Mouse (Mus musculus): ENCODE measurements around the gene Igf2r. TPM values are rescaled to one million over a fixed set of nuclear protein-coding genes. Genes with fewer than 3 reads are reported as not detected.

Gene Igf2r
- polyA plus RNA-seq, 1 experiment: 27.7 TPM

DNA sequence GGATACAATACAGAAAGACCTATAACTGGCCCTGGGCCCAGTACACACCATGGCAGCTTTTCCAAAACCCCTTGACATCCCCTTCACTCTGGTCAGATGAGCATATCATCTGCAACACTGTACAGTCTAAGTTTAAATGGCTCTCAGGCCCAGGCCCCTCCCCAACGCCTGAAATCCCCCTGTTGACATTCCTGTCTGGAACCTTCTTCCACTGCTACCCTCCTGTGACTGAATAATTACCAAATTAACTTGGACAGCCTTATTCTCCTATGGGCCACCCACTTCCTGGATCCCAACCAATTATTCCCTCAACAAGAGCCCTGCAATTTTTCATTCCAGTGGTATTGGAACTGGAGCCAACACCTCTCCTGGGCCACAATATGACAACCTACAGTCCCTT lies 25.4 kb downstream of the Igf2r start:
- WGBS: 100% methylated on average over 1 of the region's 1 CpGs
- Histone ChIP-seq H3K4me1 (replicated peaks; ENCODE audit: control insufficient read depth, insufficient read depth, low read length) (peaks cover 40% of the 10 kb centered on the region), H3K27ac (ENCODE audit: control insufficient read depth, insufficient read depth, low read length) (no peak overlapping the region), H3K4me3 (ENCODE audit: control insufficient read depth, insufficient read depth, low read length) (no peak overlapping the region), H3K36me3 (ENCODE audit: control insufficient read depth, insufficient read depth, low read length) (no peaks in the 10 kb centered on the region), H3K27me3 (ENCODE audit: control insufficient read depth, insufficient read depth, low read length) (no peaks in the 10 kb centered on the region)
- no peak for DNase-seq
- TF ChIP-seq CTCF (IDR thresholded peaks at IDR 0.05; ENCODE audit: borderline replicate concordance, control insufficient read depth, extremely low read depth, insufficient read depth, low read length, poor library complexity) (no peak), POLR2A (IDR thresholded peaks at IDR 0.05; ENCODE audit: control insufficient read depth, extremely low read depth, insufficient read depth, low read length, poor library complexity) (no peak)

DNA sequence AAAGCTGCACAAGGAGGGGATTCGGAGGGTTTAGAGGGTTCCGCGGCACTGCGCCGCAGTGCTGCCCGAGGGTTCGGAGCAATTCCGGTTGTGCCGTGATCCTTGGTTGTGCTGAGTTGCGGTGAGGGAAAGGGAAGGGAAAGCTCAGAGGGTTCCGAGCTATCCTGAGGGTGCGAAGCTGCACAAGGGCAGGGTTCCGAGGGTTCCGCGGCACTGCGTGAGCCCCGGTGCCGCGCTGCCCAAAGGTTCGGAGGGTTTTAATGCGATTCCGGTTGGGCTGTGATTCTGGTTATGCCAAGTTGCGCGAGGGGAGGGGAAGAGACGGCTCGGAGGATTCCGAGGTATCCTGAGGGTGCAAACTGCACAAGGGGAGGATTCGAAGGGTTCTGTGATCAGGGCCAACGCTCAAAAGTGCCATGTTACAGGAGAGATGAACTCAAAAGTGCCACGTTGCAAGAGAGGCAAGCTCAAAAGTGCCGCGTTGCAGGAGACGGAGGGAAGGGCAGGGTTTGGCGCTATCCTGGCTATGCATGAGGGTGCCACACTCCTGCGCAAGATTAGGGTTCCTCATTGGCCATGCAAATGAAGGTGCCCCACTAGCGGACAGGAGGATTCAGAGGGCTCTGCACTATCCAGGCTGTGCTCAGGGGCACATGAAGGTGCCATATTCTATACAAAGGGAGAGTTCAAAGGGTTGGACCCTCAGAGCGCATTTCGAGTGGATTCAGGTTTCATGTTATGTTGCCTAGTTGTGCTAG lies 27.1 kb downstream of the Igf2r start:
- no peak for DNase-seq
- H3K36me3 ChIP-seq (ENCODE audit: control insufficient read depth, insufficient read depth, low read length): no peaks in the 10 kb centered on the region
- H3K27me3 ChIP-seq (ENCODE audit: control insufficient read depth, insufficient read depth, low read length): no peaks in the 10 kb centered on the region
- H3K4me1 ChIP-seq (replicated peaks; ENCODE audit: control insufficient read depth, insufficient read depth, low read length): peaks cover 33% of the 10 kb centered on the region
- 51% methylated on average over 38 of the region's 38 CpGs for WGBS
- peak overlapping the region; percentile 88 for H3K4me3 ChIP-seq (ENCODE audit: control insufficient read depth, insufficient read depth, low read length)
- TF ChIP-seq POLR2A (IDR thresholded peaks at IDR 0.05; ENCODE audit: control insufficient read depth, extremely low read depth, insufficient read depth, low read length, poor library complexity) (no peak), CTCF (IDR thresholded peaks at IDR 0.05; ENCODE audit: borderline replicate concordance, control insufficient read depth, extremely low read depth, insufficient read depth, low read length, poor library complexity) (no peak)
- peak overlapping the region; percentile 12; the same call in 1 of the 2 replicates for H3K27ac ChIP-seq (ENCODE audit: control insufficient read depth, insufficient read depth, low read length)

- 44% methylated on average over 45 of the region's 45 CpGs for WGBS
Measured at GRCm38 (mm10) chr17:12741218-12741968, 28.1 kb downstream of the Igf2r start.

GRCm38 (mm10) chr17:12740317-12740716 lies 29.1 kb downstream of the Igf2r start:
- Histone ChIP-seq H3K27ac (ENCODE audit: control insufficient read depth, insufficient read depth, low read length) (no peak overlapping the region), H3K36me3 (ENCODE audit: control insufficient read depth, insufficient read depth, low read length) (no peaks in the 10 kb centered on the region), H3K27me3 (ENCODE audit: control insufficient read depth, insufficient read depth, low read length) (no peaks in the 10 kb centered on the region), H3K4me1 (replicated peaks; ENCODE audit: control insufficient read depth, insufficient read depth, low read length) (peaks cover 21% of the 10 kb centered on the region), H3K4me3 (ENCODE audit: control insufficient read depth, insufficient read depth, low read length) (no peak overlapping the region)
- no peak for DNase-seq
- 87% methylated on average over 2 of the region's 2 CpGs for WGBS
- TF ChIP-seq POLR2A (IDR thresholded peaks at IDR 0.05; ENCODE audit: control insufficient read depth, extremely low read depth, insufficient read depth, low read length, poor library complexity) (no peak), CTCF (IDR thresholded peaks at IDR 0.05; ENCODE audit: borderline replicate concordance, control insufficient read depth, extremely low read depth, insufficient read depth, low read length, poor library complexity) (no peak)

More at GRCm38 (mm10) chr17:12741218-12741968, 28.1 kb downstream of the Igf2r start:
- H3K27ac ChIP-seq (ENCODE audit: control insufficient read depth, insufficient read depth, low read length): peak overlapping the region; percentile 63
- H3K27me3 ChIP-seq (ENCODE audit: control insufficient read depth, insufficient read depth, low read length): no peaks in the 10 kb centered on the region
- no peaks in the 10 kb centered on the region for H3K36me3 ChIP-seq (ENCODE audit: control insufficient read depth, insufficient read depth, low read length)
- TF ChIP-seq POLR2A (IDR thresholded peaks at IDR 0.05; ENCODE audit: control insufficient read depth, extremely low read depth, insufficient read depth, low read length, poor library complexity) (peak; percentile 82), CTCF (IDR thresholded peaks at IDR 0.05; ENCODE audit: borderline replicate concordance, control insufficient read depth, extremely low read depth, insufficient read depth, low read length, poor library complexity) (no peak)
- H3K4me3 ChIP-seq (ENCODE audit: control insufficient read depth, insufficient read depth, low read length): peak overlapping the region; percentile 88
- peaks cover 28% of the 10 kb centered on the region for H3K4me1 ChIP-seq (replicated peaks; ENCODE audit: control insufficient read depth, insufficient read depth, low read length)
- DNase-seq: peak; percentile 63

DNA sequence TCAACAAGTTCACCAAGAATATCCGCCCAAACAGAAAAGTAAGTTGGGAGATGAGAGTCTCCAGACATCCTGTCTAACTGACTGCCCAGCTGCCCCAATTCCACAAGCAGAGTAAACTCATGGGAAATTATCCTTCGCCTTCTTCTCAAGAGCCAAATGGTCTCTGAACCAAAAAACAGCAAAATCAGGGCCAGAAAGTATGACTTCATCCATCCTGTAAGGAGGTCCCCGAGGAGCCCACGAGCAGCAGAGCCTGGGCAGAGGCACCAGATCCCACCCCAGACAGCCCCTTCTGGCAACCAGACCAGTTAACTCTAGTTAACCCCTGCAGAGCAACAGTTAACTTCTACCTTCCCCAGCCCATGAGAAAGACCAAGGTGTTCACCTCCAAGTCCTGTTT lies 29.9 kb downstream of the Igf2r start:
- no peak for DNase-seq
- no peak overlapping the region for H3K27ac ChIP-seq (ENCODE audit: control insufficient read depth, insufficient read depth, low read length)
- no peak for TF ChIP-seq POLR2A (IDR thresholded peaks at IDR 0.05; ENCODE audit: control insufficient read depth, extremely low read depth, insufficient read depth, low read length, poor library complexity)
- no peak for TF ChIP-seq CTCF (IDR thresholded peaks at IDR 0.05; ENCODE audit: borderline replicate concordance, control insufficient read depth, extremely low read depth, insufficient read depth, low read length, poor library complexity)
- H3K27me3 ChIP-seq (ENCODE audit: control insufficient read depth, insufficient read depth, low read length): no peaks in the 10 kb centered on the region
- peaks cover 13% of the 10 kb centered on the region for H3K4me1 ChIP-seq (replicated peaks; ENCODE audit: control insufficient read depth, insufficient read depth, low read length)
- H3K4me3 ChIP-seq (ENCODE audit: control insufficient read depth, insufficient read depth, low read length): no peak overlapping the region
- no peaks in the 10 kb centered on the region for H3K36me3 ChIP-seq (ENCODE audit: control insufficient read depth, insufficient read depth, low read length)
- 94% methylated on average over 4 of the region's 4 CpGs for WGBS

- H3K27me3 ChIP-seq (ENCODE audit: control insufficient read depth, insufficient read depth, low read length): no peaks in the 10 kb centered on the region
- 91% methylated on average over 1 of the region's 1 CpGs for WGBS
- no peak overlapping the region for H3K4me3 ChIP-seq (ENCODE audit: control insufficient read depth, insufficient read depth, low read length)
- no peak for DNase-seq
- H3K4me1 ChIP-seq (replicated peaks; ENCODE audit: control insufficient read depth, insufficient read depth, low read length): peaks cover 4% of the 10 kb centered on the region; the same call in 1 of the 2 replicates
- H3K27ac ChIP-seq (ENCODE audit: control insufficient read depth, insufficient read depth, low read length): no peak overlapping the region
- H3K36me3 ChIP-seq (ENCODE audit: control insufficient read depth, insufficient read depth, low read length): no peaks in the 10 kb centered on the region
- no peak for TF ChIP-seq CTCF (IDR thresholded peaks at IDR 0.05; ENCODE audit: borderline replicate concordance, control insufficient read depth, extremely low read depth, insufficient read depth, low read length, poor library complexity)
- TF ChIP-seq POLR2A (IDR thresholded peaks at IDR 0.05; ENCODE audit: control insufficient read depth, extremely low read depth, insufficient read depth, low read length, poor library complexity): no peak
Measured at GRCm38 (mm10) chr17:12737934-12738333, 31.5 kb downstream of the Igf2r start.
